Mouse (Mus musculus) limb, embryonic 13.5 days (tissue): ENCODE measurements at regions not wholly inside any gene's neighbourhood (a gene's known extent, or its start where the extent isn't known, plus 50 kb on each side); places are given as distances from the start of the nearest gene placed in this dataset.

Experiments used
- ATAC-seq: fragments of 200-750 bp; cut with Nextera tagmentation; 2 replicates; pipeline ENCODE4 v1.8.0; 2017; ENCODE audit warnings: low read depth, moderate number of reproducible peaks, moderate TSS enrichment; ENCODE audit not compliant: low FRiP score
- H3K27ac ChIP-seq: fragments of 300-500 bp; sonication (generic); 2 replicates; pipeline ENCODE4 v1.5.1; 2015; ENCODE audit warnings: inconsistent platforms, mild to moderate bottlenecking, moderate library complexity
- H3K27me3 ChIP-seq: fragments of 300-500 bp; sonication (generic); 2 replicates; pipeline ENCODE4 v1.6.1; 2015; ENCODE audit warnings: mild to moderate bottlenecking, inconsistent platforms
- H3K36me3 ChIP-seq: fragments of 300-500 bp; sonication (generic); 2 replicates; pipeline ENCODE4 v1.6.1; 2015; ENCODE audit warnings: inconsistent platforms, mild to moderate bottlenecking, moderate library complexity
- H3K4me1 ChIP-seq: fragments of 300-500 bp; sonication (generic); 2 replicates; pipeline ENCODE4 v1.6.1; 2015; ENCODE audit warnings: inconsistent platforms
- H3K4me2 ChIP-seq: fragments of 300-500 bp; sonication (generic); replicated peaks from 2 replicates; pipeline ENCODE4 v1.6.1; 2015; ENCODE audit warnings: inconsistent platforms, mild to moderate bottlenecking, moderate library complexity
- H3K4me3 ChIP-seq: fragments of 300-500 bp; sonication (generic); 2 replicates; pipeline ENCODE4 v1.5.1; 2015; ENCODE audit warnings: moderate library complexity, mild to moderate bottlenecking, inconsistent platforms
- H3K9ac ChIP-seq: fragments of 300-500 bp; sonication (generic); 2 replicates; pipeline ENCODE4 v1.6.1; 2015; ENCODE audit warnings: mild to moderate bottlenecking, inconsistent platforms
- H3K9me3 ChIP-seq: fragments of 300-500 bp; sonication (generic); 2 replicates; pipeline ENCODE4 v1.6.1; 2016; ENCODE audit warnings: inconsistent platforms
- whole genome bisulfite sequencing: fragments of 180-500 bp; shearing (Covaris S2); methylation state at CpG from one replicate; pipeline ENCODE4 v1.1.7; 2015; 5-methylcytosine and 5-hydroxymethylcytosine counted together

GRCm38 (mm10) chr1:71844938-71845685 is 192.1 kb upstream of the Fn1 start:
- Histone ChIP-seq H3K4me1 (peaks cover 27% of the 10 kb centered on the region), H3K27ac (peak overlapping the region; percentile 58; the same call in 1 of the 2 replicates), H3K4me3 (peak overlapping the region; percentile 22), H3K9ac (0 out of 2 replicates have a peak overlapping the region, but pooled peaks have one; percentile 8), H3K36me3 (no peaks in the 10 kb centered on the region), H3K4me2 (peak overlapping the region; percentile 57), H3K27me3 (no peaks in the 10 kb centered on the region), H3K9me3 (no peaks in the 10 kb centered on the region)
- ATAC-seq: peak; percentile 83
- 14% methylated on average over 16 of the region's 16 CpGs for WGBS

- Histone ChIP-seq H3K9me3 (peaks cover 4% of the 10 kb centered on the region; the same call in 1 of the 2 replicates), H3K4me2 (peak overlapping the region; percentile 57), H3K36me3 (no peaks in the 10 kb centered on the region), H3K27me3 (no peaks in the 10 kb centered on the region), H3K4me1 (peaks cover 24% of the 10 kb centered on the region), H3K27ac (no peak overlapping the region), H3K9ac (no peak overlapping the region), H3K4me3 (peak overlapping the region; percentile 16)
- WGBS: 8% methylated on average over 12 of the region's 12 CpGs
- peak; percentile 55; the same call in 1 of the 2 replicates for ATAC-seq
Observed at GRCm38 (mm10) chr1:71837764-71838163, 184.8 kb upstream of the Fn1 start.

GRCm38 (mm10) chr1:71837039-71837648 is 184.1 kb upstream of the Fn1 start:
- no peak overlapping the region for H3K9ac ChIP-seq
- H3K4me2 ChIP-seq: peak overlapping the region; percentile 57
- no peak overlapping the region for H3K27ac ChIP-seq
- no peaks in the 10 kb centered on the region for H3K27me3 ChIP-seq
- H3K4me3 ChIP-seq: peak overlapping the region; percentile 16
- WGBS: 29% methylated on average over 20 of the region's 20 CpGs
- peaks cover 17% of the 10 kb centered on the region for H3K4me1 ChIP-seq
- no peak for ATAC-seq
- no peaks in the 10 kb centered on the region for H3K36me3 ChIP-seq
- peaks cover 4% of the 10 kb centered on the region; the same call in 1 of the 2 replicates for H3K9me3 ChIP-seq

GRCm38 (mm10) chr1:71830379-71830778 is 177.4 kb upstream of the Fn1 start:
- no peak overlapping the region for H3K4me3 ChIP-seq
- no peaks in the 10 kb centered on the region for H3K27me3 ChIP-seq
- no peak overlapping the region for H3K9ac ChIP-seq
- H3K4me2 ChIP-seq: no peak overlapping the region
- no peaks in the 10 kb centered on the region for H3K36me3 ChIP-seq
- 88% methylated on average over 6 of the region's 6 CpGs for WGBS
- H3K9me3 ChIP-seq: no peaks in the 10 kb centered on the region
- H3K4me1 ChIP-seq: no peaks in the 10 kb centered on the region
- ATAC-seq: no peak
- no peak overlapping the region for H3K27ac ChIP-seq

DNA sequence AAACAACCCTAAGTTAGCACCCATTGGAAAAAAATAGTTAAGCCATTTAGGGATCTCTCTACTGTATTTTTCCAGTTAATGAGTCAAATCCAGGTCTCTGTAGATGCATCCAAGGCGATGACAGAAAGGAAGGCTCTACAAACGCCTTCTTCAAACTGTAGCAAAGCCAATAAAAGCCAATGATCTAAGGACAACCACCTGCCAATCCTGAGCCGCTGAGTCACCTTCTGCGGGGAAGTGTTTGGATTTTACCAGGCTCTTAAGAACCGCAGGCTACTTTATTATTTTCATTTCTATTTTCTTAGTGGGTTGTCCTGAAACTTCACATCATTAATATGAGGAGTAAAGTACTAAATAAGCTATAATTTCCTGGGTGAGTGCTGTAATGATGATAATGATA is 171.4 kb upstream of the Fn1 start:
- H3K4me1 ChIP-seq: no peaks in the 10 kb centered on the region
- no peak overlapping the region for H3K27ac ChIP-seq
- H3K36me3 ChIP-seq: no peaks in the 10 kb centered on the region
- H3K9ac ChIP-seq: no peak overlapping the region
- H3K4me2 ChIP-seq: no peak overlapping the region
- WGBS: 71% methylated on average over 5 of the region's 5 CpGs
- H3K27me3 ChIP-seq: no peaks in the 10 kb centered on the region
- no peaks in the 10 kb centered on the region for H3K9me3 ChIP-seq
- no peak for ATAC-seq
- H3K4me3 ChIP-seq: no peak overlapping the region

DNA sequence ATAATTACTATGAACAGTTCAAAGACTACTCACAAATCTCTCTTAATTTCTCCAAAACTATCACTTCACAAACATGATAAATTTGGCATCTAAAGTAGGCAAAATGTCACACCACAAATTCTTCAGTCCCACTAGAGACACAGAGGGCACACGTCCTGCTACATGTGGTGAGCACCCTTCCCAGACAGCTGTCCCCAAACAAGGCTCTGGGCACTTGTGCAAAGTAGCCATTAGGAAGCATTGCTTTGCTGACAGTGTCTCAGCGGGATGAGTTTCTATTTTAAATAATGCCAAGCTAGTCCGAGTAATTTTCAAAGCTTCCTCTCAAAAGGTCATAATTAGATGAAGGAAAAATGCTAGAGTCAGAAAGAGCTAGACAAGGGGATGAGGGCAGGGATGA is 169.1 kb upstream of the Fn1 start:
- H3K4me2 ChIP-seq: no peak overlapping the region
- WGBS: 74% methylated on average over 3 of the region's 3 CpGs
- no peaks in the 10 kb centered on the region for H3K36me3 ChIP-seq
- H3K27ac ChIP-seq: no peak overlapping the region
- H3K9ac ChIP-seq: no peak overlapping the region
- ATAC-seq: no peak
- H3K27me3 ChIP-seq: no peaks in the 10 kb centered on the region
- H3K4me1 ChIP-seq: no peaks in the 10 kb centered on the region
- H3K9me3 ChIP-seq: no peaks in the 10 kb centered on the region
- H3K4me3 ChIP-seq: no peak overlapping the region

- 85% methylated on average over 7 of the region's 7 CpGs for WGBS
- H3K4me1 ChIP-seq: 0 out of 2 replicates have a peak, but pooled peaks cover 5% of the 10 kb centered on the region
- H3K36me3 ChIP-seq: no peaks in the 10 kb centered on the region
- H3K27me3 ChIP-seq: no peaks in the 10 kb centered on the region
- H3K27ac ChIP-seq: no peak overlapping the region
- H3K9ac ChIP-seq: no peak overlapping the region
- no peak for ATAC-seq
- H3K4me3 ChIP-seq: no peak overlapping the region
- H3K9me3 ChIP-seq: no peaks in the 10 kb centered on the region
- H3K4me2 ChIP-seq: no peak overlapping the region
Observed at GRCm38 (mm10) chr1:71821099-71821498, 168.1 kb upstream of the Fn1 start.

GRCm38 (mm10) chr1:71816306-71816705 is 163.3 kb upstream of the Fn1 start:
- no peak overlapping the region for H3K9ac ChIP-seq
- no peak overlapping the region for H3K4me3 ChIP-seq
- no peaks in the 10 kb centered on the region for H3K36me3 ChIP-seq
- H3K9me3 ChIP-seq: no peaks in the 10 kb centered on the region
- WGBS: 81% methylated on average over 9 of the region's 9 CpGs
- peaks cover 10% of the 10 kb centered on the region; the same call in 1 of the 2 replicates for H3K4me1 ChIP-seq
- no peaks in the 10 kb centered on the region for H3K27me3 ChIP-seq
- no peak overlapping the region for H3K4me2 ChIP-seq
- ATAC-seq: no peak
- no peak overlapping the region for H3K27ac ChIP-seq

- H3K4me2 ChIP-seq: no peak overlapping the region
- no peak for ATAC-seq
- no peaks in the 10 kb centered on the region for H3K9me3 ChIP-seq
- H3K36me3 ChIP-seq: no peaks in the 10 kb centered on the region
- H3K4me1 ChIP-seq: peaks cover 10% of the 10 kb centered on the region; the same call in 1 of the 2 replicates
- WGBS: 77% methylated on average over 4 of the region's 4 CpGs
- H3K27ac ChIP-seq: no peak overlapping the region
- no peaks in the 10 kb centered on the region for H3K27me3 ChIP-seq
- no peak overlapping the region for H3K4me3 ChIP-seq
- H3K9ac ChIP-seq: no peak overlapping the region
Observed at GRCm38 (mm10) chr1:71814141-71814540, 161.1 kb upstream of the Fn1 start.

- H3K36me3 ChIP-seq: no peaks in the 10 kb centered on the region
- H3K27me3 ChIP-seq: no peaks in the 10 kb centered on the region
- no peak for ATAC-seq
- no peaks in the 10 kb centered on the region for H3K9me3 ChIP-seq
- no peak overlapping the region for H3K9ac ChIP-seq
- no peak overlapping the region for H3K4me2 ChIP-seq
- peaks cover 15% of the 10 kb centered on the region for H3K4me1 ChIP-seq
- 91% methylated on average over 11 of the region's 11 CpGs for WGBS
- H3K4me3 ChIP-seq: no peak overlapping the region
- no peak overlapping the region for H3K27ac ChIP-seq
Observed at GRCm38 (mm10) chr1:71812171-71812695, 159.2 kb upstream of the Fn1 start.

GRCm38 (mm10) chr1:71811196-71811788 is 158.3 kb upstream of the Fn1 start:
- no peak for ATAC-seq
- H3K4me2 ChIP-seq: no peak overlapping the region
- peaks cover 20% of the 10 kb centered on the region for H3K4me1 ChIP-seq
- no peak overlapping the region for H3K27ac ChIP-seq
- 81% methylated on average over 11 of the region's 11 CpGs for WGBS
- H3K9me3 ChIP-seq: no peaks in the 10 kb centered on the region
- no peak overlapping the region for H3K9ac ChIP-seq
- no peaks in the 10 kb centered on the region for H3K27me3 ChIP-seq
- no peaks in the 10 kb centered on the region for H3K36me3 ChIP-seq
- H3K4me3 ChIP-seq: no peak overlapping the region

DNA sequence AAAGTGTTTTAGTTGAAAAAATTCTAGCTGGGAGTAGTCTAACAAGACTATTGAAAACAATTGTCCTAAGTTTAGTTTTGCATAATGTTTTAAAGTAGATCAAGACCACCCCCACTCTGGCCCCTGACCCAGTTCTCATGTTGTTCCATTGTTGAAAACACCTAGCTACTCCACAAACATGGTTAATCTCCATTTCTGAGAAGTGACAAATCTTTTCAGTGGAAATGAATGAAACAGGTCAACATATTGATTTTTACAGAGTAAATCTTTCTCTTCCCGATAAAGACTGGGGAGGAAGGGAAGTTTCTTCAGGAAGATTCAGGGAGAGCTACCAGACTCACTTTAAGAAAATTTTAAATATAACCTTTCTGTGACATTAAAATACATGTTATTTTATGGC is 155.0 kb upstream of the Fn1 start:
- 82% methylated on average over 1 of the region's 1 CpGs for WGBS
- Histone ChIP-seq H3K9ac (no peak overlapping the region), H3K4me1 (peaks cover 19% of the 10 kb centered on the region), H3K27me3 (no peaks in the 10 kb centered on the region), H3K9me3 (no peaks in the 10 kb centered on the region), H3K4me2 (no peak overlapping the region), H3K36me3 (no peaks in the 10 kb centered on the region), H3K27ac (no peak overlapping the region), H3K4me3 (no peak overlapping the region)
- ATAC-seq: no peak
